Mouse (Mus musculus) heart, postnatal 0 days (tissue): ENCODE data around the gene Napsa.

Source experiments
- CTCF ChIP-seq: IDR thresholded peaks from 2 replicates; pipeline ENCODE4 v1.5.1; 2016; ENCODE audit warnings: antibody characterized with exemption, control low read depth, low read depth
- EP300 ChIP-seq: IDR thresholded peaks from 2 replicates; pipeline ENCODE4 v1.6.1; 2016; ENCODE audit warnings: antibody characterized with exemption, low read depth

DNA sequence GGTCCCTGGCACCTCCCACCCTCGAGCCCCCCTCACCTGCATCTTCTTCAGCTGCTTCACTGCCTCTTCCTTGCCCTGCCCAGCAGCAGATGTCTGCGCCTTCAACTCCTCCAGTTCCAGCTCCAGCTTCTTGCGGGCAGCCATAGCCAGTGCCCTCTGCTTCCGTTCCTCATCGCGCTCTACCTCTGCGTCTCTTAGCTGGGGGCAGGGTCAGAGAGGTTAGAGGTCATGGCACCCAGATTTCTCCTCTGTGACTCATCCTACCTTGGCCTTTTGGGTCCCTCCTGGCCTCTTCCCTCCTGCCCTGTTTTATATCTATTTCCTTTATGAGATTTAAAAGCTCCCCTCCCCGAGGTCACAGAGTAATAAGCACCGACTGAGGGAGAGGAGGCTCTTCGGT lies 43.1 kb downstream of the Napsa start:
- no peak for TF ChIP-seq CTCF
- no peak for TF ChIP-seq EP300
